Mouse (Mus musculus) CH12.LX (cell line): ENCODE measurements around the gene Hfe2. TPM values are rescaled to one million over a fixed set of nuclear protein-coding genes. Genes with fewer than 3 reads are reported as not detected.

ENCODE experiments used
- DNase-seq: peaks from one replicate; pipeline ENCODE4 v3.0.0-alpha.2; 2013; ENCODE audit errors: extremely low read depth
- H3K27ac ChIP-seq: 2 replicates; pipeline ENCODE4 v1.5.1; 2012; ENCODE audit warnings: low read depth, mild to moderate bottlenecking, control low read depth, moderate library complexity; ENCODE audit not compliant: insufficient read depth
- H3K27me3 ChIP-seq: replicated peaks from 2 replicates; pipeline ENCODE3; 2012; ENCODE audit warnings: inconsistent platforms
- H3K36me3 ChIP-seq, 2 experiments: replicated peaks in 1 of 2; 2 replicates each; pipeline versions ENCODE3 to v1.6.1; 2012; ENCODE audit warnings: inconsistent platforms in 1 of 2, low read length in 1 of 2, mild to moderate bottlenecking in 1 of 2, mixed read lengths in 1 of 2, moderate library complexity in 1 of 2; ENCODE audit not compliant: control insufficient read depth in 1 of 2, insufficient read depth in 1 of 2
- H3K4me1 ChIP-seq, 2 experiments: 2 replicates each; pipeline ENCODE4 v1.6.1; 2012; ENCODE audit warnings: inconsistent platforms in 1 of 2, moderate library complexity in 1 of 2; ENCODE audit not compliant: insufficient read depth in 2 of 2, control insufficient read depth in 1 of 2
- H3K4me2 ChIP-seq: 2 replicates; pipeline ENCODE4 v1.6.1; 2012; ENCODE audit warnings: low read depth, mild to moderate bottlenecking, control low read depth; ENCODE audit not compliant: poor library complexity, insufficient read depth, severe bottlenecking
- H3K4me3 ChIP-seq, 3 experiments: fragments of 150-350 bp in 1 of 3; sonication (generic) in 1 of 3; replicated peaks in 1 of 3; 2 replicates each; pipeline versions ENCODE3 to v1.5.1; 2011 to 2012; ENCODE audit warnings: low read depth in 2 of 3, low read length in 2 of 3, mild to moderate bottlenecking in 2 of 3, moderate library complexity in 2 of 3, control low read depth in 1 of 3, improper control_type of control experiment in 1 of 3, inconsistent platforms in 1 of 3, mixed read lengths in 1 of 3; ENCODE audit not compliant: poor library complexity in 1 of 3
- H3K79me2 ChIP-seq: replicated peaks from 2 replicates; pipeline ENCODE4 v1.6.1; 2012; ENCODE audit warnings: mild to moderate bottlenecking, moderate library complexity; ENCODE audit not compliant: control insufficient read depth, poor library complexity, insufficient read depth, severe bottlenecking; ENCODE audit errors: extremely low read depth
- H3K9ac ChIP-seq: 2 replicates; pipeline ENCODE4 v1.6.1; 2012; ENCODE audit warnings: low read depth, mild to moderate bottlenecking, control low read depth, moderate library complexity; ENCODE audit not compliant: insufficient read depth
- H3K9me3 ChIP-seq: replicated peaks from 2 replicates; pipeline ENCODE3; 2012; ENCODE audit warnings: low read length, inconsistent platforms, mixed read lengths
- BHLHE40 ChIP-seq: IDR thresholded peaks from 2 replicates; pipeline ENCODE4 v1.6.1; 2011; ENCODE audit warnings: mild to moderate bottlenecking, low read depth, low read length, improper control_type of control experiment
- ELF1 ChIP-seq: IDR thresholded peaks from 2 replicates; pipeline ENCODE4 v1.6.1; 2014; ENCODE audit warnings: low read depth, mild to moderate bottlenecking, inconsistent platforms, low read length, improper control_type of control experiment
- EP300 ChIP-seq: IDR thresholded peaks from 2 replicates; pipeline ENCODE4 v1.6.1; 2011; ENCODE audit warnings: low read length, improper control_type of control experiment
- IRF4 ChIP-seq: IDR thresholded peaks from 2 replicates; pipeline ENCODE4 v1.6.1; 2014; ENCODE audit warnings: low read depth, mild to moderate bottlenecking, inconsistent platforms, low read length, improper control_type of control experiment
- JUN ChIP-seq: IDR thresholded peaks from 2 replicates; pipeline ENCODE4 v1.6.1; 2011; ENCODE audit warnings: low read depth, mild to moderate bottlenecking, low read length, improper control_type of control experiment, moderate library complexity; ENCODE audit not compliant: insufficient read depth
- MAX ChIP-seq: IDR thresholded peaks from 2 replicates; pipeline ENCODE4 v1.6.1; 2011; ENCODE audit warnings: low read length, improper control_type of control experiment
- MAZ ChIP-seq: IDR thresholded peaks from 2 replicates; pipeline ENCODE4 v1.6.1; 2012; ENCODE audit warnings: low read depth, mild to moderate bottlenecking, inconsistent platforms, low read length, improper control_type of control experiment, moderate library complexity
- MXI1 ChIP-seq: IDR thresholded peaks from 2 replicates; pipeline ENCODE4 v1.6.1; 2011; ENCODE audit warnings: mild to moderate bottlenecking, low read depth, low read length, improper control_type of control experiment
- MYC ChIP-seq: IDR thresholded peaks from 2 replicates; pipeline ENCODE4 v1.6.1; 2011; ENCODE audit warnings: low read depth, mild to moderate bottlenecking, improper control_type of control experiment, low read length
- NELFE ChIP-seq: IDR thresholded peaks from 2 replicates; pipeline ENCODE4 v1.6.1; 2011; ENCODE audit warnings: low read depth, low read length, improper control_type of control experiment
- NRF1 ChIP-seq: IDR thresholded peaks from 2 replicates; pipeline ENCODE4 v1.6.1; 2014; ENCODE audit warnings: low read depth, mild to moderate bottlenecking, inconsistent platforms, low read length, improper control_type of control experiment, moderate library complexity
- POLR2A ChIP-seq: IDR thresholded peaks from 2 replicates; pipeline ENCODE4 v1.6.1; 2011; ENCODE audit warnings: low read depth, mild to moderate bottlenecking, improper control_type of control experiment, low read length
- RAD21 ChIP-seq: IDR thresholded peaks from 2 replicates; pipeline ENCODE4 v1.6.1; 2011; ENCODE audit warnings: low read depth, mild to moderate bottlenecking, low read length, improper control_type of control experiment, moderate library complexity
- RCOR1 ChIP-seq: conservative IDR thresholded peaks from 2 replicates; pipeline ENCODE4 v1.6.1; 2012; ENCODE audit warnings: low read depth, mild to moderate bottlenecking, inconsistent platforms, low read length, improper control_type of control experiment
- SIN3A ChIP-seq: IDR thresholded peaks from 2 replicates; pipeline ENCODE4 v1.6.1; 2012; ENCODE audit warnings: low read length, improper control_type of control experiment, inconsistent platforms
- TBP ChIP-seq: conservative IDR thresholded peaks from 2 replicates; pipeline ENCODE4 v1.6.1; 2011; ENCODE audit warnings: low read depth, low read length, improper control_type of control experiment
- USF2 ChIP-seq: conservative IDR thresholded peaks from 2 replicates; pipeline ENCODE4 v1.6.1; 2011; ENCODE audit warnings: low read depth, low read length, improper control_type of control experiment
- dilution Hi-C: fragments of 300-500 bp; cut with MboI; formaldehyde crosslinking; loops from 2 replicates; pipeline ENCODE4 v1.14.3; 2020; ENCODE audit warnings: low sequenced_read_pairs; ENCODE audit not compliant: extremely low pct_unique_long_range_greater_than_20kb, extremely low pct_ligation_motif_present
- in situ Hi-C: fragments of 300-500 bp; cut with MboI; formaldehyde crosslinking; loops from 3 replicates; pipeline ENCODE4 v1.14.3; 2019; ENCODE audit warnings: low sequenced_read_pairs, low pct_ligation_motif_present, low pct_unique_long_range_greater_than_20kb, mixed read lengths
- polyA plus RNA-seq: library from polyadenylated mRNA; unstranded; fragments of >175 nt; gene quantifications from 2 replicates; pipeline ENCODE4 v1.2.1, GENCODE M21; 2012; ENCODE audit warnings: low read depth; ENCODE audit not compliant: insufficient read length
- total RNA-seq, 2 experiments: library from RNA; depleted of rRNA; stranded (reverse); fragments of 300-350 nt in 1 of 2; fragments of >200 nt in 1 of 2; gene quantifications; 2 replicates each; pipeline ENCODE4 v1.2.3; 2012 to 2014

Gene Hfe2
- total and polyA plus RNA-seq, 3 experiments, result not detected

DNA sequence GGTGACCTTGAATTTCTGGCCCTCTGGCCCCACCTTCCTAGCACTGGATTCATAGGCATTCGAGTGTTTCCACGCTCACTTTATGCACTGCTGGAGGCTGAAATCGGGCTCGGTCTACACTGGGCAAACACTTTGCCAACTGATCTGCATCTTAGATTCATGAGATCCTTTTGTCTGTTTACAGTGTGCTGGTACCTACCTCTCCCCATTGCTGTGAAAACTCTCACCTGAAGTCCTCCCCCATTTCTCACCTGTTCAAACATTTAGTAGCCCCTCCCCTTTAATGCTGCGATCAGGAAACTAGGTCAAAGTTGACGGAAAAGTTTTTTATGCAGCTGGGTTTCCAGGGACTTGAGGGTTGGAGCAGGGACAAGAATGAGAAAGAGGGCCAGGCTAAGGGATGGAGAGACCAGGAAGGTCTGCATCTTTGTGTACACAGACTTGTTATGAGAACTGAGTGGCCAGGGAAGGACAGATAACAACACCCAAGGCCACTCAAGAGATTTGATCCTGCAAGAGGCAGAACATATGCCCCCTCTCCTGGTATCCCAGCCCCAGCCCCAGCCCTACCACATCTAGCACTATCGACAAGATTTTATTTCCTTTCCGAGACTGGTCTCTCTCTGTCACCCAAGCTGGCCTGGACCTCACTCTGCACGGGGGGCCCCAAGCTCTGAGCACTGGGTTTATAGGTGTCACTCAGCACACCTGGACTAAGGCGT is 39.1 kb downstream of the Hfe2 start:
- DNase-seq, result no peak
- Histone ChIP-seq H3K9ac (no peak overlapping the region), H3K36me3 (peaks cover 27 to 28% of the 10 kb centered on the region in 2 experiments), H3K27me3 (no peaks in the 10 kb centered on the region), H3K79me2 (peaks cover 29% of the 10 kb centered on the region), H3K27ac (no peak overlapping the region), H3K4me2 (no peak overlapping the region), H3K4me1 (peaks cover 8 to 61% of the 10 kb centered on the region in 2 experiments), H3K9me3 (no peaks in the 10 kb centered on the region), H3K4me3 (no peak overlapping the region)
- TF ChIP-seq TBP (no peak), MXI1 (no peak), MAZ (no peak), EP300 (no peak), MAX (no peak), NRF1 (no peak), USF2 (no peak), ELF1 (no peak), BHLHE40 (no peak), NELFE (no peak), SIN3A (no peak), MYC (no peak), RCOR1 (no peak), JUN (no peak), POLR2A (no peak)
- dilution Hi-C loops (no loop called here), in situ Hi-C loops (no loop called here)

DNA sequence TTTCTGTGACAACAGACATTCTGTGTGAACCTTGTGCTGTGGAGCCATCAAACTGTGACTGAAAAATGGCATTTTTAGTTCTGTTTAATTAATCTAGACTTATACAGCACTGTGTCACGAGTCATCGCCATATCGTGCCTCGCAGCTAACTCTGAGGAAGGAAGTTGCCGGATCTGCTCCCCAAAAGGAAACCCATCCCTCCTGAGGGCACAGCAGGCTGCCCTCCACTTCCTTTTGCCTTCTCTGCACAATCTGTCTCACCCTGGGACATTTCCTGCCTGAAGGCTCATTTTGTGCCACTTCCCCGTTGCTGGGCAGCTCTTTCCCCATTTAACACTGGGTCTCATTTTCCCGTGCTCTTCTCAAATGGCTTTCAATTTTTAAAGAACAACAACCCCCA is 39.7 kb downstream of the Hfe2 start:
- TF ChIP-seq TBP, result no peak
- TF ChIP-seq IRF4, result no peak
- no peak for TF ChIP-seq NELFE
- peak; percentile 24; the same call in 1 of the 2 replicates for TF ChIP-seq MAX
- TF ChIP-seq EP300, result 0 out of 2 replicates have a peak, but pooled peaks have one; percentile 14
- no peak for TF ChIP-seq RAD21
- Histone ChIP-seq H3K27ac (no peak overlapping the region), H3K4me2 (no peak overlapping the region), H3K79me2 (peaks cover 23% of the 10 kb centered on the region), H3K9ac (no peak overlapping the region), H3K4me1 (peaks cover 8 to 67% of the 10 kb centered on the region in 2 experiments), H3K4me3 (no peak overlapping the region), H3K9me3 (no peaks in the 10 kb centered on the region), H3K27me3 (no peaks in the 10 kb centered on the region), H3K36me3 (peaks cover 22 to 23% of the 10 kb centered on the region in 2 experiments)
- dilution Hi-C loops (no loop called here), in situ Hi-C loops (no loop called here)
- DNase-seq, result no peak
